Mouse (Mus musculus): ENCODE results near the gene Pdx1. TPM values are rescaled to one million over a fixed set of nuclear protein-coding genes. Genes with fewer than 3 reads are reported as not detected.

The Pdx1 gene
- polyA plus RNA-seq, 1 experiment from 2014 or later: not detected

GRCm38 (mm10) chr5:147315432-147316075 is 45.8 kb downstream of the Pdx1 start:
- no peaks in the 10 kb centered on the region for H3K36me3 ChIP-seq
- H3K9ac ChIP-seq: no peak overlapping the region
- peaks cover 98% of the 10 kb centered on the region for H3K27me3 ChIP-seq
- WGBS: under 1% methylated on average over 25 of the region's 25 CpGs
- no peak overlapping the region for H3K27ac ChIP-seq
- no peak for ATAC-seq (ENCODE audit: insufficient number of reproducible peaks, insufficient read depth, low FRiP score, low TSS enrichment)
- no peaks in the 10 kb centered on the region for H3K9me3 ChIP-seq
- no peaks in the 10 kb centered on the region for H3K4me1 ChIP-seq
- H3K4me3 ChIP-seq: no peak overlapping the region
- H3K4me2 ChIP-seq (replicated peaks): no peak overlapping the region

DNA sequence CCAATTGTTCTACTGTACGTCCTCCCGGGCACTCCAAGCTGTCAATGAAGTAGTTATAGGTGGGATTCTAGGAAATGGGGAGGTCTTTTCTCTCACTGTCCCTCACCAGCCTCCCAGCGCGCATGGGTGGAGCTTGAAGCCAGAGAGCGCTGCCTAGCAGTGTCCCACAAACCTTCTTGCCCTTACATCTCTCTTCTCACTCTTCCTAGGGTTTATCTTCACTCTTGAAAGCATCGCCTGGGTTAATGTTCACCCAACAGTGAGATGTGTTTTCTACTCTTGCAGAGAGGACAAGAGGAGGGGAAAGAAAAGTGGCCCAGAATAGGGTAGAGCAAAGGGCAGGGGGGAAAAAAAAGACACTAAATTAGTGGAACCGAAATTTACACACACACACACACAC is 47.6 kb downstream of the Pdx1 start:
- Histone ChIP-seq H3K4me1 (no peaks in the 10 kb centered on the region), H3K36me3 (no peaks in the 10 kb centered on the region), H3K27me3 (peaks cover 98% of the 10 kb centered on the region), H3K27ac (no peak overlapping the region), H3K9me3 (no peaks in the 10 kb centered on the region), H3K9ac (no peak overlapping the region), H3K4me2 (replicated peaks) (no peak overlapping the region), H3K4me3 (no peak overlapping the region)
- no peak for ATAC-seq (ENCODE audit: insufficient number of reproducible peaks, insufficient read depth, low FRiP score, low TSS enrichment)
- 3% methylated on average over 7 of the region's 7 CpGs for WGBS

DNA sequence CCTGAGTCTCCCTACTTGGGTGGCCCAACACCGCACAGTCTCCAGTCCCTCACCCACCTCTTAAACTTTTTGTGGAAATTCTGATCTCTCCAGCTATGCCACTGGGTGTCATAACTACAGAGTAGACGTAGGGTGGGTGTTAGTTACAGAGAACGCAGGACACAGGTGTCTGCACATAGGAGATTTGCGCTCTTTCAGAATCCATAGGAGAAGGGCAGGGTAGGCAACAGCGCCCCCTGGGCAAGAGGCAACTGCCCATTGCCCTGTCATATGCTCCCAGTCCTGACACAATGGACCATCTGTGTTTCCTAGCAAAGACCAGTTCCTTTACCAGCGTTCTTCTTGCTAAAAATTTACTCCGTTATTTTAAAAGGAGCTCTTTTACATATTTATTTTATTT is 48.2 kb downstream of the Pdx1 start:
- H3K9me3 ChIP-seq: no peaks in the 10 kb centered on the region
- ATAC-seq (ENCODE audit: insufficient number of reproducible peaks, insufficient read depth, low FRiP score, low TSS enrichment): no peak
- H3K27ac ChIP-seq: no peak overlapping the region
- H3K36me3 ChIP-seq: no peaks in the 10 kb centered on the region
- no peak overlapping the region for H3K4me3 ChIP-seq
- peaks cover 98% of the 10 kb centered on the region for H3K27me3 ChIP-seq
- WGBS: 14% methylated on average over 7 of the region's 7 CpGs
- no peaks in the 10 kb centered on the region for H3K4me1 ChIP-seq
- no peak overlapping the region for H3K9ac ChIP-seq
- H3K4me2 ChIP-seq (replicated peaks): no peak overlapping the region

DNA sequence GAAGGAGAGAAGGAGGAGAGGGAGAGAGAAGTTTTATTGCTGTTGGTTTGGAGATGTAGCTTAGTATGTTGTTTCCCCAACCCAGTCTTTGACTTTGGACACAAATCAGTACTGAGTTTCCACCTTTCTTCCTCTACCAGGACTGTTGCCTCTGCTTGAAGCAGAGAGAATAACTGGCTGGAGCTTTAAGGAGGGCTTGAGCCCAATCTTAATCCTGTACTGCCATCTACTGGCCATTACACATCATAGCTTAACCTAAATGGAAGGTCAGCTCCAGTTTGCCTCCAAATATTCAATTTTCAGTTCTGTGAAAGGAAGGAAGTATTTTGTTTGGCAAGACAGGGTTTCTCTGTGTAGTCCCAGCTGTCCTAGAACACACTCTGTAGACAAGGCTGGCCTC is 49.9 kb downstream of the Pdx1 start:
- no peaks in the 10 kb centered on the region for H3K36me3 ChIP-seq
- peaks cover 89% of the 10 kb centered on the region for H3K27me3 ChIP-seq
- no peak overlapping the region for H3K4me2 ChIP-seq (replicated peaks)
- no peaks in the 10 kb centered on the region for H3K4me1 ChIP-seq
- H3K9me3 ChIP-seq: no peaks in the 10 kb centered on the region
- no peak overlapping the region for H3K27ac ChIP-seq
- H3K9ac ChIP-seq: no peak overlapping the region
- no peak overlapping the region for H3K4me3 ChIP-seq
- ATAC-seq (ENCODE audit: insufficient number of reproducible peaks, insufficient read depth, low FRiP score, low TSS enrichment): no peak

- H3K4me2 ChIP-seq (replicated peaks): no peak within 1 kb of the TSS
- H3K4me3 ChIP-seq: no peak within 1 kb of the TSS
- no peak within 1 kb of the TSS for H3K9ac ChIP-seq
- no peak within 1 kb of the TSS for H3K27ac ChIP-seq
- no peak for ATAC-seq (ENCODE audit: insufficient number of reproducible peaks, insufficient read depth, low FRiP score, low TSS enrichment)
- no peaks in the 10 kb centered on the region for H3K9me3 ChIP-seq
- no peaks in the 10 kb centered on the region for H3K36me3 ChIP-seq
- peaks cover 63% of the 10 kb centered on the region for H3K27me3 ChIP-seq
- 66% methylated on average over 8 of the region's 8 CpGs for WGBS
- H3K4me1 ChIP-seq: no peaks in the 10 kb centered on the region
Observed at GRCm38 (mm10) chr5:147322183-147322582, 52.4 kb downstream of the Pdx1 start, which contains the start of gene Urad. Urad (minus strand) TSS chr5:147322440.

GRCm38 (mm10) chr5:147323237-147323917 is 53.6 kb downstream of the Pdx1 start:
- Histone ChIP-seq H3K27ac (no peak overlapping the region), H3K9ac (no peak overlapping the region), H3K4me1 (no peaks in the 10 kb centered on the region), H3K9me3 (no peaks in the 10 kb centered on the region), H3K27me3 (peaks cover 51% of the 10 kb centered on the region), H3K36me3 (no peaks in the 10 kb centered on the region), H3K4me3 (no peak overlapping the region), H3K4me2 (replicated peaks) (no peak overlapping the region)
- WGBS: 18% methylated on average over 16 of the region's 17 CpGs
- ATAC-seq (ENCODE audit: insufficient number of reproducible peaks, insufficient read depth, low FRiP score, low TSS enrichment): no peak

Small RNA genes lying within 50 kb of the gene (microRNA-seq; reads per million reads assigned to microRNA genes)
- gene Mir7k: not detected

Other genes starting within 250 kb of the Pdx1 start
- gene Lnx2, start 193.4 kb upstream of the Pdx1 start, polyA plus RNA-seq (2016; fragmentation: Nextera tagmentation; extraction: Ambion mirVana): 11.6 and 12.0 TPM in 2 replicates
- gene Polr1d, start 192.9 kb upstream of the Pdx1 start, polyA plus RNA-seq (2016; fragmentation: Nextera tagmentation; extraction: Ambion mirVana): 111 and 117 TPM in 2 replicates
- 0.62 and 1.00 TPM in 2 replicates for gene Gsx1, start 81.3 kb upstream of the Pdx1 start, polyA plus RNA-seq (2016; fragmentation: Nextera tagmentation; extraction: Ambion mirVana)
- not detected in 2 replicates for gene Cdx2, start 37.3 kb downstream of the Pdx1 start, polyA plus RNA-seq (2016; fragmentation: Nextera tagmentation; extraction: Ambion mirVana)
- gene Urad, start 52.5 kb downstream of the Pdx1 start, polyA plus RNA-seq (2016; fragmentation: Nextera tagmentation; extraction: Ambion mirVana): not detected in 2 replicates
- gene Flt3, start 130.5 kb downstream of the Pdx1 start, polyA plus RNA-seq (2016; fragmentation: Nextera tagmentation; extraction: Ambion mirVana): 0.37 TPM in 2 replicates
- 62.4 and 67.4 TPM in 2 replicates for gene Pan3, start 160.2 kb downstream of the Pdx1 start, polyA plus RNA-seq (2016; fragmentation: Nextera tagmentation; extraction: Ambion mirVana)

Data from embryonic facial prominence, embryonic 12.5 days (tissue).